Mouse (Mus musculus): Measurements from ENCODE around the gene Trmt10c.

DNA sequence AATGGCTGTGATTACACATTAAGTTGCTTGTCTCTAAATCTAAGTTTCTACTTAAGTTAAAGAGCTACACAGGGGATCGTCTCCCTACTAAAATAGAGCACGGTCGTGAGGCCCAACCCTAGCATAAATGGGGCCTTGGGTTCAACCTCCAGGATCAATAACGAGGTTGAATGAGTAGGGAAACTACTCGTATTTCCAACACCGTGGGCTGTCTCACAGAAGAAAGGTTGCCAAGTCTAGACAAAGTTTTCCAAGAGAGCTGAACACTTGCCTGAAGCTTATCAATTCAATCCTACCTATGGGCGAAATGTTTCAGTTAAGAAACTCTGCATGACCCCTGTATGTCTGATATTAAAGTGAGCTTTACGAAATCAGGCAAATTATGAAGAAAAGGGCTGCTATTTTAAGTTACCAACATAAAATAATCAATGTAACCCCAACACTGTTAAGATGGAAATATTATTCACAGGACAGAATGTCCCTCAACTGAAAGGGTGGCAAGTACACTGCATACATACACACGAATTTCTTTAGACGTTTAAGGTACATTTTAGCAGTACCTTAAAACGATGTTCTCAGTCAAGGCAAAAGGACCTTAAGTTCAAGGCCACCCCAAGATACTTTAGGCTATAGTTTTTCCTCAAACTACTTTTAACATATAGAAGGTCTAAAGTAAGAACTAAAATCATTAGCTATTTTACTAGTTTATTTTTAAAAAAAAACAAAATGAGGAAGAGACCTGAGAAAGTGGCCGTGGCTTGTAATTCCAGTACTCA, 9.6 kb downstream of the Trmt10c start:
- TF ChIP-seq POLR2A (IDR thresholded peaks at IDR 0.05; ENCODE audit: borderline replicate concordance, extremely low read depth, insufficient read depth, insufficient read length, poor library complexity, severe bottlenecking) = no peak
- no peak for TF ChIP-seq CTCF (IDR thresholded peaks at IDR 0.05; ENCODE audit: borderline replicate concordance, extremely low read depth, insufficient read depth, insufficient read length)
